Mouse (Mus musculus) gonadal fat pad, adult 2 months (tissue): ENCODE results near the gene Fndc3c1. TPM values are rescaled to one million over a fixed set of nuclear protein-coding genes. Genes with fewer than 3 reads are reported as not detected.
"Not testable (repeated sequence)": the region's sequence is repeated elsewhere in the genome, so short reads cannot be mapped to it uniquely, and the experiment has no call there.

Experiments used
- DNase-seq: peaks from one replicate; pipeline ENCODE4 v3.0.0-alpha.2; 2012; ENCODE audit warnings: low read depth
- polyA plus RNA-seq: library from polyadenylated mRNA; depleted of rRNA; stranded (reverse); fragments of >200 nt; gene quantifications from 2 replicates; pipeline ENCODE4 v1.2.3, GENCODE M21; 2012; rRNA removed

Gene Fndc3c1
- 0.13 and 0.16 TPM in 2 replicates for polyA plus RNA-seq

- DNase-seq, result no peak
Observed at GRCm38 (mm10) chrX:106485101-106485651, at the start of gene Fndc3c1. Gene Fndc3c1 (minus strand): TSS chrX:106485401.

GRCm38 (mm10) chrX:106486451-106486850 lies 1.2 kb upstream of the Fndc3c1 start:
- no peak for DNase-seq

GRCm38 (mm10) chrX:106485671-106486070 lies 470 bp upstream of the Fndc3c1 start:
- DNase-seq, result no peak

- DNase-seq, result not testable (repeated sequence)
Observed at GRCm38 (mm10) chrX:106479891-106480290, 5.3 kb downstream of the Fndc3c1 start.

GRCm38 (mm10) chrX:106385304-106385703 lies 99.9 kb downstream of the Fndc3c1 start:
- no peak for DNase-seq

GRCm38 (mm10) chrX:106380608-106381007 lies 104.6 kb downstream of the Fndc3c1 start:
- DNase-seq, result no peak

Other genes with a start within 250 kb of the Fndc3c1 start
- gene Fnd3c2, start 230.0 kb downstream of the Fndc3c1 start, polyA plus RNA-seq, result not detected in 2 replicates
- not detected in 2 replicates for gene Gm5127, start 97.8 kb upstream of the Fndc3c1 start, polyA plus RNA-seq
- gene Cysltr1, start 118.3 kb upstream of the Fndc3c1 start, polyA plus RNA-seq, result 1.2 and 2.6 TPM in 2 replicates